Mouse (Mus musculus) intestine, embryonic 15.5 days (tissue): Measurements from ENCODE around the gene Mink1. TPM values are rescaled to one million over a fixed set of nuclear protein-coding genes. Genes with fewer than 3 reads are reported as not detected.

Experiments
- ATAC-seq: fragments of 200-750 bp; cut with Nextera tagmentation; 2 replicates; pipeline ENCODE4 v1.8.0; 2017; ENCODE audit warnings: moderate TSS enrichment, moderate library complexity
- H3K27ac ChIP-seq: fragments of 300-500 bp; sonication (generic); 2 replicates; pipeline ENCODE4 v1.5.1; 2015; ENCODE audit warnings: mild to moderate bottlenecking, inconsistent platforms
- H3K27me3 ChIP-seq: fragments of 300-500 bp; sonication (generic); replicated peaks from 2 replicates; pipeline ENCODE4 v1.6.1; 2015; ENCODE audit warnings: inconsistent platforms
- H3K36me3 ChIP-seq: fragments of 300-500 bp; sonication (generic); 2 replicates; pipeline ENCODE4 v1.6.1; 2015; ENCODE audit warnings: inconsistent platforms
- H3K4me1 ChIP-seq: fragments of 300-500 bp; sonication (generic); replicated peaks from 2 replicates; pipeline ENCODE4 v1.6.1; 2015; ENCODE audit warnings: inconsistent platforms
- H3K4me2 ChIP-seq: fragments of 300-500 bp; sonication (generic); replicated peaks from 2 replicates; pipeline ENCODE4 v1.6.1; 2015; ENCODE audit warnings: mild to moderate bottlenecking, inconsistent platforms
- H3K4me3 ChIP-seq: fragments of 300-500 bp; sonication (generic); replicated peaks from 2 replicates; pipeline ENCODE4 v1.5.1; 2015; ENCODE audit warnings: inconsistent platforms
- H3K9ac ChIP-seq: fragments of 300-500 bp; sonication (generic); 2 replicates; pipeline ENCODE4 v1.6.1; 2015; ENCODE audit warnings: inconsistent platforms
- H3K9me3 ChIP-seq: fragments of 300-500 bp; sonication (generic); 2 replicates; pipeline ENCODE4 v1.6.1; 2016; ENCODE audit warnings: inconsistent platforms
- WGBS: fragments of 180-500 bp; shearing (Covaris S2); methylation state at CpG from one replicate; pipeline ENCODE4 v1.1.7; 2015; 5-methylcytosine and 5-hydroxymethylcytosine counted together
- polyA plus RNA-seq: library from polyadenylated mRNA; unstranded; fragments of >200 nt; fragmentation: Nextera tagmentation; extraction: Ambion mirVana; gene quantifications from 2 replicates; pipeline ENCODE4 v1.2.1, GENCODE M21; 2015

The Mink1 gene
- polyA plus RNA-seq, 1 experiment from 2014 or later = 11.8 TPM

DNA sequence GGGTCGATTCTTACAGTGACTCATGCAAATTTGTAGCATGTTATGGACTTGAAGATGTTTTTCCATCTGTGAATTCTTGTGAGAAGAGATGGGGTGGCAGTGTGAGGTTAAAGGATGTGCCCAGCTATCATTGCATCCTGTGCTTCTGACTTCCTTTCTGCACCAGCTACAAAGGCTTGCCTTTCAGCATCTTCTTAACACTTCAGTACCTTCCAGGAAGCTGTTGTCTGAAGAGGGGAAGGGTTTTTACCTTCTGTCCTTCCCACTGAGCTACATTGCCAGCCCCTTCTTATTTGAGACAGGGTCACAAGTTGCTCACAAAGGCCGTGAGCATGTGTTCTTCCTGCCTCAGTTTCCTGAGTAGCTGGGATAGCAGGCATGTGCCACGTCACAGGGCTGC lies 18.2 kb downstream of the Mink1 start:
- H3K4me3 ChIP-seq = no peak overlapping the region
- WGBS = 81% methylated on average over 3 of the region's 3 CpGs
- peaks cover 57% of the 10 kb centered on the region for H3K4me1 ChIP-seq
- no peak for ATAC-seq
- no peaks in the 10 kb centered on the region for H3K9me3 ChIP-seq
- H3K36me3 ChIP-seq = no peaks in the 10 kb centered on the region
- no peaks in the 10 kb centered on the region for H3K27me3 ChIP-seq
- no peak overlapping the region for H3K4me2 ChIP-seq
- H3K27ac ChIP-seq = no peak overlapping the region
- no peak overlapping the region for H3K9ac ChIP-seq

DNA sequence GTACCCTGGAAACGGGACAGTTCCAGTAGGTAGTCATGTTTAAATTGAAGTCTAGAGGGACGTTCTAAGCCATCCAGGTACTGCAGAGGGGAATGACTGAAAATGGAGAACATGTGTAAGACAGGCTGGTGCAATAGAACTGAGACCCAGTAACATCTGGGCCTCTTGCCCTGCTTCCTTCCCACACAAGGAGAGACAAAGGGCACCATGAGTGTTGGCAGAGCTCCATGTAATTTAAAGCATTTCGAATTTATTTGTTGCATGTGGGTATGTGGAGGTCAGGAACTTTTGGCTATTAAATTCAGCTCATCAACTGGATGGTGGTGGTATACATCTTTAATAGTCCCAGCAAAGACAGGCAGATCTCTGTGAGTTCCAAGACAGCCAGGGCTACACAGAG lies 19.5 kb downstream of the Mink1 start:
- 56% methylated on average over 3 of the region's 3 CpGs for WGBS
- Histone ChIP-seq H3K4me1 (peaks cover 56% of the 10 kb centered on the region), H3K27ac (0 out of 2 replicates have a peak overlapping the region, but pooled peaks have one; percentile 6)

DNA sequence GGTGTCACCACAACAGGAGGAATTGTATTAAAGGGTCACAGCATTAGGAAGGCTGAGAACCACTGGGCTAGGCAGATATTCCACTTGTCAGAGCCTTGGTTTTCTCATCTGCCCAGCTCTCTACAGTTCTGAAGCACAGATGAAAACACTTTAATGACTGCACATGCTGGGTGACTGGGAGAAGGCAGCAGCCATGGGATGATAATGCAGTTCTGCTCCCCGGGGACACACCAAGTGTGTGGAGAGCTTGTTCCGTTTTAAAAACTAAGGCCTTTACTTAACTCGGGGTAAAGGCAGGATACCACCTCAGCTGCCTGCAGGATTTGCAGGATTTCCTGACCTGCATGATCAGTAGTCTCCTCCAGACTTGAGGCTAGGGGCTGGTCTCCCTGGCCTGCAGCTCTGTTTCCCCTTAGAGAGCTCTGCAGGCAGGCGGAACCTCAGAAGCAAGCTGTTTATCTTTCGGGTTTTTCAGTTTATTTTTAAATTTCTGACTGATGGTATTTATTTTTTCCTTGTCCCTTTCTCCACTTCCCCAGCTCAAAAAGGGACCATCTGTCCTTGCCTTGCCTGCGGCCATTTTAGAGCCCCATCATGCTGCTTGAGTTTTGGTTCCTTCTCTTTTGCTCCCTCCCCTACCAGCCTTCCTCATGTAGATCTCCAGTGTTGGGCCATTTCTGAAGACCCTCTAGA lies 20.5 kb downstream of the Mink1 start:
- Histone ChIP-seq H3K36me3 (no peaks in the 10 kb centered on the region), H3K9ac (no peak overlapping the region), H3K9me3 (no peaks in the 10 kb centered on the region), H3K4me2 (no peak overlapping the region), H3K27ac (peak overlapping the region; percentile 6; the same call in 1 of the 2 replicates), H3K27me3 (no peaks in the 10 kb centered on the region), H3K4me3 (no peak overlapping the region), H3K4me1 (peaks cover 47% of the 10 kb centered on the region)
- no peak for ATAC-seq
- 48% methylated on average over 6 of the region's 6 CpGs for WGBS

More for the DNA sequence above, 19.5 kb downstream of the Mink1 start:
- no peak for ATAC-seq
- H3K4me2 ChIP-seq = no peak overlapping the region
- H3K4me3 ChIP-seq = no peak overlapping the region
- no peaks in the 10 kb centered on the region for H3K9me3 ChIP-seq
- no peaks in the 10 kb centered on the region for H3K36me3 ChIP-seq
- no peaks in the 10 kb centered on the region for H3K27me3 ChIP-seq
- no peak overlapping the region for H3K9ac ChIP-seq

DNA sequence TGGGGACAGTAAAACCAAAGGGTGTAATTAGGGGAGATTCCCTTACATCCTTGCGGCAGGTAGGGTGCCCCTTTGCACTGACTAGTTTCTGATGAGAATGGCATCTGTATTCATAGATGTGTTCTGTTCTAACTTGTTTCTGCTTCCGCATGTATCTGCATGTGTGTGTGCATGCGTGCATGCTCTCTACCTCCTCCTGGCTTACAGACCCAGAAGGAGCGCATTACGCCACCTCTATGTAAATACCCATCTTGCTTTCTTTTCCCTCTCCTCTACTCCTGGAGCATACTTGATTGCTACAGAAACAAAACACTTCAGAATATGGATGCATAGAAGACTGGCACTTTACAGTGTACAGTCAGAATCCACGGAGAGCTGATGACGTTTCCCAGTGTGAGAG lies 21.1 kb downstream of the Mink1 start:
- peaks cover 40% of the 10 kb centered on the region for H3K4me1 ChIP-seq
- no peak overlapping the region for H3K9ac ChIP-seq
- WGBS = 80% methylated on average over 7 of the region's 7 CpGs
- no peak overlapping the region for H3K4me3 ChIP-seq
- no peaks in the 10 kb centered on the region for H3K36me3 ChIP-seq
- no peak for ATAC-seq
- no peaks in the 10 kb centered on the region for H3K9me3 ChIP-seq
- H3K27me3 ChIP-seq = no peaks in the 10 kb centered on the region
- H3K4me2 ChIP-seq = no peak overlapping the region
- H3K27ac ChIP-seq = no peak overlapping the region; the same call in 1 of the 2 replicates

DNA sequence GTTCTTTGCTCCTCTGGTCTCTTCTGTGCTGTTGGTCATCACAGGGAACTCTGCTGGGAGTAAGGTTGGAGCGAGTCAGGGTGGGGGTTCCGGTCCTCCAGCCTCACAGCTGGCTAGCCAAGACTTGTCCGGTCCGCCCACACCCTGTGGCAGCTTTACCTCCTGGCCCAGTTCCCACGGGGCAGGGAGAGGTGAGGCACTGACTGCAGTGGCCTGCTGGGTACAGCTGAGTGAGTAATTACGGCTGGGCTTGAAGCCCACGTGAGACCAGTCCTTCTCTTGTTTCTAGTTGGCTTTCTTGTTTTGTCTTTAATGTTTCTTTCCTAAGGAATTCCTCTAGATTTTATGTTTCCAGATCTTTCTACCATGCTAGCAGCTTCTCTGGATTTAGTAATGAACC lies 22.8 kb downstream of the Mink1 start:
- WGBS = 52% methylated on average over 7 of the region's 7 CpGs
- Histone ChIP-seq H3K4me2 (no peak overlapping the region), H3K27me3 (no peaks in the 10 kb centered on the region), H3K27ac (no peak overlapping the region), H3K9ac (no peak overlapping the region), H3K4me3 (no peak overlapping the region), H3K36me3 (no peaks in the 10 kb centered on the region), H3K9me3 (no peaks in the 10 kb centered on the region), H3K4me1 (peaks cover 24% of the 10 kb centered on the region)
- peak; percentile 68 for ATAC-seq

DNA sequence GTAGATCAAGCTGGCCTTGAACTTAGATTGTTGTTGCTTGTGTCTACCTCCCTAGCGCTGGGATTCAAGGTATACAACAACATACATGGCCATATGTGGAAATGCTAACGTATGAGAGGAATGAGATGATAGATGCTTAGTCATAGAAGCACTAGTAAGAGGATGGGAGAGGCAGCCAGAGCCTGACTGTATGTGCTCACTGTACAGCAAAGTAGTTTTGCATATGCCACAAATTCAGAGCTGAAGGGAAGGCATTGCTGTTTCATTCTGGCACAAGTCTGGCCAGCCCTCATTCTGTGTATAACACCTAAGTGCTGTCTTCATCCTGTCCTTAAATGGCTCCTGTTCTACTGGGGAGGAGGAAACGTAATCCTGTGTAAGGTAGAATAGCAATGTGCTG lies 23.6 kb downstream of the Mink1 start:
- H3K9me3 ChIP-seq = no peaks in the 10 kb centered on the region
- H3K27ac ChIP-seq = no peak overlapping the region
- no peak overlapping the region for H3K4me2 ChIP-seq
- H3K4me3 ChIP-seq = no peak overlapping the region
- ATAC-seq = no peak
- WGBS = 83% methylated on average over 3 of the region's 3 CpGs
- no peaks in the 10 kb centered on the region for H3K36me3 ChIP-seq
- H3K9ac ChIP-seq = no peak overlapping the region
- no peaks in the 10 kb centered on the region for H3K27me3 ChIP-seq
- H3K4me1 ChIP-seq = peaks cover 24% of the 10 kb centered on the region

DNA sequence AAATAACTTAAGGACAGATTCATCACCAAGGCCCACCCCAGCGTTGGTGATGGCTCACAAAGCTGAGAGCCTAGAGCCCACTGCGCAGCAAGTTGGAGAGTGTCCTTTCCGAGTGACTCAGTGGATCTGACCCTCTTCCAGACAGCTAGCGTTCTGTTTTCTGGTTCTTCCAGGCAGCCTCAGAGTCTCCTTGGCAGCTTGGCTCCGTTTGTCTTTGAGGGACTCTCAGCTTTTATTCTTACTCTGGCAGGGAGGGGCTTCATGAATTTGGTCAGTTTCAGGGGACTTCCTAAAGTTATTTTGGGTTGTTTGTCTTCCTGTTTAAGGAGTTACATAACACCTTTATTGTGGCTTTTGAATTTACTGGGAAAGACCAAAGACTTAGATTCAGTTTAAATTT lies 24.3 kb downstream of the Mink1 start:
- Histone ChIP-seq H3K27me3 (no peaks in the 10 kb centered on the region), H3K9ac (no peak overlapping the region), H3K9me3 (no peaks in the 10 kb centered on the region), H3K4me2 (no peak overlapping the region), H3K27ac (no peak overlapping the region), H3K36me3 (no peaks in the 10 kb centered on the region), H3K4me1 (peaks cover 20% of the 10 kb centered on the region), H3K4me3 (no peak overlapping the region)
- no peak for ATAC-seq
- WGBS = 74% methylated on average over 5 of the region's 5 CpGs

DNA sequence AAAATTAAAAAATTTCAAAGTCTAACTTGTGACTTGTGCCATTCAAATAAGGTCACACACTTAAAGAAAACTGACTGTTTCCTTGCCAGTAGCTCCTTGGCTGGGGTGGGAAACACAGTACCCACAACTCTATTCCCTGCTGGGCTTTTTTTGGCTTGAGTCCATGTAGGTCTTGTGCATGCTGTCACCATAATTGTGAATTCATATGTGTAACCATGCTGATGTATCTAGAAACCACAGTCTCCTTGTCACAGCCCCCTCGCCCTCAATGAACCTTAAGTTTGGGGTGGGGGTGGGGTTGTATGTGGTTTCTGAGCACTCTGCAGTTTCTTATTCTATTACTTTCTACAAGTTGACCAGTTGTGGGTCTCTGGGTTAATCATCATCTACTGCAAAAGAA lies 29.1 kb downstream of the Mink1 start:
- Histone ChIP-seq H3K4me2 (no peak overlapping the region), H3K27ac (no peak overlapping the region), H3K27me3 (no peaks in the 10 kb centered on the region), H3K4me1 (peaks cover 8% of the 10 kb centered on the region; the same call in 1 of the 2 replicates), H3K4me3 (no peak overlapping the region), H3K36me3 (no peaks in the 10 kb centered on the region), H3K9ac (no peak overlapping the region), H3K9me3 (no peaks in the 10 kb centered on the region)
- WGBS = 90% methylated on average over 1 of the region's 1 CpGs
- no peak for ATAC-seq

DNA sequence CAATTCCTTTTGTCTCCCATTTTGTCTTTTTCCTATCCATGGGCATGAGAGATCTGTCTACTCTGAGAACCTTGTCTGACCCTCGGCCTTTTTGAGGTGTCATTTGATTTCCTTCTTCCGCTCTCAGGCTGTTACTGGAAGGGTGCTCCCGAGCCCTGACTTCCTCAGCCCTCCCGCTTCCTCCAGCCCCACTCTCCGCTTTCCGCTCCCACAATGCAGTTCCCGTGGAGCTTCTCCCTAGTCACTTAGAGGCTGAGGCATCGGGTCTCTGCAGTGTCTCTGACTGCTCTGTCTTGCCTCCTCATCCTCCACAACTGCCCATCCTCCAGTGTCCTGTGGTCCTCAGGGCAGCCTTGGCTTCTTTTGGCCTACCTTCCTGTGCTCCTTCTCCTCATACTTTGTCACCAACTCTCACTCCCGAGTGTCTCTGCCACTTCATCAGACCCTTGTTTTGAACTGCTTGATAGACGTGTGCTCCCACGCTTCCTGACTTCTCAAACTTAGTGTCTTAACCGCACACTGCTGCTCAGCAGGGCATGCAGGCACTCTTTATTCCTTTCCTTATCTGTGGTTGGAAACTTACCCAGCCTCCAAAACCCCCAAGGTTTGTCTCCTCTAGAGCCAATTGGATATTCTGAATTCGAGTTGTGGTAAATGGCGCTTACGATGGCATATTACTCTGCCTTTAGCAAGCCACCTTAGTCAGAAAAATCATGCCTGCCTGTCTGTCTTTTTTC lies 31.7 kb downstream of the Mink1 start:
- Histone ChIP-seq H3K4me3 (no peak overlapping the region), H3K4me1 (peaks cover 10% of the 10 kb centered on the region; the same call in 1 of the 2 replicates), H3K4me2 (no peak overlapping the region), H3K27ac (no peak overlapping the region), H3K9me3 (no peaks in the 10 kb centered on the region), H3K9ac (no peak overlapping the region), H3K36me3 (peaks cover 9% of the 10 kb centered on the region), H3K27me3 (no peaks in the 10 kb centered on the region)
- ATAC-seq = no peak
- WGBS = 81% methylated on average over 15 of the region's 15 CpGs

DNA sequence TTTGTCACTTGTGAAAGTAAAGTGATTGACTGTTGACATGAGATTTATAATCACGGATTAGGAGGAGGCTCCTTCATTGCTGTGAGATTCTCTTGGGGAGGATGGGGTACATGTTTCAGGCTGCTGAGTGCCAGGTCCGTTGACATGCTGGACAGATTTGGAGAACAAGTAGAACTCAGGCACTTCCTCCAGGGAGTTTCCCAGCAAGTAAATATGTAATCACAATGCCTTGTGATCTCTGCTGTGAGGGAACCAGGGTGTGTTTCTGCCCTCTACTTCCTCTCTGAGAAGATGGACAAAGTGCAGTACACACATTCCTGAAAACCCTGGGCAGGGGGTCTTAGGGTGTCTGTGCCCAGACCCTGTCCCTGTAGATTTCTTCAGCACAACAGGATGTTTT lies 33.0 kb downstream of the Mink1 start:
- H3K36me3 ChIP-seq = peaks cover 9% of the 10 kb centered on the region
- H3K27me3 ChIP-seq = no peaks in the 10 kb centered on the region
- ATAC-seq = peak; percentile 78
- no peak overlapping the region for H3K9ac ChIP-seq
- no peaks in the 10 kb centered on the region for H3K9me3 ChIP-seq
- no peak overlapping the region for H3K4me2 ChIP-seq
- peak overlapping the region; percentile 20; the same call in 1 of the 2 replicates for H3K27ac ChIP-seq
- peaks cover 10% of the 10 kb centered on the region; the same call in 1 of the 2 replicates for H3K4me1 ChIP-seq
- no peak overlapping the region for H3K4me3 ChIP-seq
- 59% methylated on average over 2 of the region's 2 CpGs for WGBS

DNA sequence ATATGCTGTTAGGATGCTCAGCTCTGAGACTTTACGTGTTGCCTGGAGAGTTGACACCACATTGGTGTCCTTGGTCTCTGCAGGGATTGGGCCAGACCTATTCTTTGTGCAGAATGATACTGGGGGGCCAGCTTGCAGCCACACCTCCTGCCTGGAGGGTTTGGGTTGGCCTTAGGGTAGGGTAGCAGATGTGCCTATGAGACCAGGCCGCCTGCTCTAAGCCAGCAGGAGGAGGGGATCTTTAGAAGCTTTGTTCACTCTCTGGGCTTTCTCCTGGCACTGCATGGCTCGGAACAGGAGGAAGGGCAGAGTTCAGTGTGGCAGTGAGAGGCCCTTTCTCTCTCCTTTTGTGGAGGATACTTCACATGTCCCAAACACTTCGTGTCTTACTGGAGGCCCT lies 33.4 kb downstream of the Mink1 start:
- ATAC-seq = peak; percentile 65
- peaks cover 10% of the 10 kb centered on the region; the same call in 1 of the 2 replicates for H3K4me1 ChIP-seq
- no peaks in the 10 kb centered on the region for H3K27me3 ChIP-seq
- peak overlapping the region; percentile 20 for H3K27ac ChIP-seq
- no peaks in the 10 kb centered on the region for H3K9me3 ChIP-seq
- H3K9ac ChIP-seq = no peak overlapping the region
- H3K36me3 ChIP-seq = peaks cover 9% of the 10 kb centered on the region
- no peak overlapping the region for H3K4me3 ChIP-seq
- peak overlapping the region; percentile 10; the same call in 1 of the 2 replicates for H3K4me2 ChIP-seq
- 56% methylated on average over 4 of the region's 4 CpGs for WGBS

DNA sequence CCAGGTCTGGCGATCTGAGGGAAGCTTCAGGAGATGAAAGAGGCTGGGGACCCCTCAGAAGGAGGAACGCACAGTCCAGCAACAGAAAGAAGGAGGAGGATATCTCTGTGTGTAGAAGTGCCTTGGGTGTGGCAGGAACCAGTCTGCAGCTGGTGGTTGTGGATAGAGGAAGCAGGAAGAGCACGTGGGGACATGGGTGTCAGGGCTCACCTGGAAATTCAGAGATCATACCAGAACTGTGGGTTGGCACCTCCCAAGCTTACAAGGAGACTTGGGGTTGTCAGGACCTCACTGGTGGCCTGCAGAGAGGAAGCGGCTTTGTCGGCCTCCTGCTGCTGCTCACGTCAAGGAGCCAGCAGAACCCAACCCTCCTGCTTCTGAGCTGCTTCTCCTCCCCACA lies 34.6 kb downstream of the Mink1 start:
- H3K27ac ChIP-seq = no peak overlapping the region
- H3K4me2 ChIP-seq = no peak overlapping the region
- H3K9me3 ChIP-seq = no peaks in the 10 kb centered on the region
- H3K36me3 ChIP-seq = peaks cover 12% of the 10 kb centered on the region
- no peak overlapping the region for H3K4me3 ChIP-seq
- 84% methylated on average over 6 of the region's 6 CpGs for WGBS
- H3K4me1 ChIP-seq = peaks cover 10% of the 10 kb centered on the region; the same call in 1 of the 2 replicates
- H3K9ac ChIP-seq = no peak overlapping the region
- H3K27me3 ChIP-seq = no peaks in the 10 kb centered on the region
- no peak for ATAC-seq
